Mouse (Mus musculus): ENCODE results near the gene Tubb1. TPM values are rescaled to one million over a fixed set of nuclear protein-coding genes. Genes with fewer than 3 reads are reported as not detected.

Gene Tubb1
- polyA plus RNA-seq, 1 experiment from 2014 or later, result 3.2 TPM

- no peaks in the 10 kb centered on the region for H3K27me3 ChIP-seq (ENCODE audit: control insufficient read depth, insufficient read depth, low read length)
Measured at GRCm38 (mm10) chr2:174439450-174439838, 11.1 kb upstream of the Tubb1 start.

DNA sequence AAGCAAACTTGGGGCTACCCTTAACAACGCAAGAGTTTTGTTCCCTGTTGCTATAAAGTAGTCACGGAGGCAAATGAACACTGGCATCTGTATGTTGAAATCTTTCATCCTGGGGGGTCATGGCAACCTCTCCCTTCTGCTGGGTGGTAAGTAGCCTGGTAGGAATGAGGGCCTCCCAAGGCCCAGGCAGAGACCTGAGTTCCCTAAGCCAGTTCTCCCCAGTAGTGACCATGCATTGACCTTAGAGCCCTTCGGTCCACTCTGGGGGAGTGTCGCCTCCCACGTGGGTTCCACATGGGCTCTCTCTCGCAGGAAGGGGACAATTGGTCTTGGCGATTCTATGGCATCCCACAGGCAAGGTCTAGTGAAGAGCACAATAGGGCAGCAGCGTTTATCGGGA, 10.5 kb upstream of the Tubb1 start:
- no peak for ATAC-seq (ENCODE audit: low FRiP score, low TSS enrichment)
- Histone ChIP-seq H3K9me3 (ENCODE audit: control insufficient read depth, low read length) (no peaks in the 10 kb centered on the region), H3K27me3 (ENCODE audit: control insufficient read depth, insufficient read depth, low read length) (no peaks in the 10 kb centered on the region), H3K4me3 (ENCODE audit: low read length) (no peak overlapping the region), H3K9ac (ENCODE audit: low read depth, low read length) (no peak overlapping the region), H3K4me1 (ENCODE audit: control insufficient read depth, insufficient read depth, low read length) (peaks cover 13% of the 10 kb centered on the region), H3K27ac (ENCODE audit: low read depth, low read length) (no peak overlapping the region), H3K36me3 (ENCODE audit: control insufficient read depth, insufficient read depth, low read length) (no peaks in the 10 kb centered on the region), H3K4me2 (replicated peaks; ENCODE audit: low read depth, low read length) (no peak overlapping the region)
- WGBS, result 83% methylated on average over 9 of the region's 9 CpGs

More at GRCm38 (mm10) chr2:174439450-174439838, 11.1 kb upstream of the Tubb1 start:
- no peak for ATAC-seq (ENCODE audit: low FRiP score, low TSS enrichment)
- Histone ChIP-seq H3K4me3 (ENCODE audit: low read length) (no peak overlapping the region), H3K9ac (ENCODE audit: low read depth, low read length) (peak overlapping the region; percentile 64; the same call in 1 of the 2 replicates), H3K4me1 (ENCODE audit: control insufficient read depth, insufficient read depth, low read length) (peaks cover 13% of the 10 kb centered on the region), H3K27ac (ENCODE audit: low read depth, low read length) (no peak overlapping the region), H3K9me3 (ENCODE audit: control insufficient read depth, low read length) (no peaks in the 10 kb centered on the region), H3K4me2 (replicated peaks; ENCODE audit: low read depth, low read length) (no peak overlapping the region; the same call in 1 of the 2 replicates), H3K36me3 (ENCODE audit: control insufficient read depth, insufficient read depth, low read length) (no peaks in the 10 kb centered on the region)
- WGBS, result 66% methylated on average over 5 of the region's 5 CpGs

- no peak overlapping the region for H3K4me3 ChIP-seq (ENCODE audit: low read length)
- no peak overlapping the region for H3K27ac ChIP-seq (ENCODE audit: low read depth, low read length)
- peaks cover 19% of the 10 kb centered on the region for H3K4me1 ChIP-seq (ENCODE audit: control insufficient read depth, insufficient read depth, low read length)
- no peaks in the 10 kb centered on the region for H3K36me3 ChIP-seq (ENCODE audit: control insufficient read depth, insufficient read depth, low read length)
- no peaks in the 10 kb centered on the region for H3K9me3 ChIP-seq (ENCODE audit: control insufficient read depth, low read length)
- H3K4me2 ChIP-seq (replicated peaks; ENCODE audit: low read depth, low read length), result no peak overlapping the region
- no peaks in the 10 kb centered on the region for H3K27me3 ChIP-seq (ENCODE audit: control insufficient read depth, insufficient read depth, low read length)
- H3K9ac ChIP-seq (ENCODE audit: low read depth, low read length), result no peak overlapping the region
- ATAC-seq (ENCODE audit: low FRiP score, low TSS enrichment), result no peak
- 76% methylated on average over 4 of the region's 4 CpGs for WGBS
Measured at GRCm38 (mm10) chr2:174441898-174442297, 8.6 kb upstream of the Tubb1 start.

DNA sequence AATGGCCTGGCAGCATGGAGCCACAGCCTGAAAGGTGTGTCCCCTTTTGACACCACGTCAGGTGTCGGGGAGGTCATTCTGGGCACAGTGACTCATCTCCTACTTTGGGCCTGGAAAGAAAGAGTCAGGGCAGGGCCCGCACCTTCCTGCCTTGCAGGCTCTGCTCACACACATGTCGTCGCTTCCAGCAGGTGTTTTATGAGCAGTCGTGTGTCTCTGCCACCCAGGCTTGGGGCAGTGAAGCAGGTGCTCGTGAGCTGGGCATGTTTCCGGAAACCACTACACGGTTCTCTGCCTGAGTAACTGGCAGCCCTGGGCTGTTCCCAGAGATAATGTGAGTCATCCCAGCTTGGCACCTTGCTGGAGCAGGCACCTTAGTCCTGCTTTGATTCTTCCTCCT, 8.0 kb upstream of the Tubb1 start:
- Histone ChIP-seq H3K27ac (ENCODE audit: low read depth, low read length) (no peak overlapping the region), H3K27me3 (ENCODE audit: control insufficient read depth, insufficient read depth, low read length) (no peaks in the 10 kb centered on the region), H3K9ac (ENCODE audit: low read depth, low read length) (no peak overlapping the region), H3K4me2 (replicated peaks; ENCODE audit: low read depth, low read length) (no peak overlapping the region), H3K36me3 (ENCODE audit: control insufficient read depth, insufficient read depth, low read length) (no peaks in the 10 kb centered on the region), H3K9me3 (ENCODE audit: control insufficient read depth, low read length) (no peaks in the 10 kb centered on the region), H3K4me3 (ENCODE audit: low read length) (no peak overlapping the region), H3K4me1 (ENCODE audit: control insufficient read depth, insufficient read depth, low read length) (peaks cover 19% of the 10 kb centered on the region)
- 58% methylated on average over 9 of the region's 9 CpGs for WGBS
- no peak for ATAC-seq (ENCODE audit: low FRiP score, low TSS enrichment)

- peaks cover 15% of the 10 kb centered on the region for H3K4me1 ChIP-seq (ENCODE audit: control insufficient read depth, insufficient read depth, low read length)
- no peak for ATAC-seq (ENCODE audit: low FRiP score, low TSS enrichment)
- no peak overlapping the region for H3K27ac ChIP-seq (ENCODE audit: low read depth, low read length)
- no peak overlapping the region for H3K4me3 ChIP-seq (ENCODE audit: low read length)
- H3K4me2 ChIP-seq (replicated peaks; ENCODE audit: low read depth, low read length), result no peak overlapping the region
- WGBS, result 73% methylated on average over 2 of the region's 2 CpGs
- H3K9ac ChIP-seq (ENCODE audit: low read depth, low read length), result no peak overlapping the region
- no peaks in the 10 kb centered on the region for H3K9me3 ChIP-seq (ENCODE audit: control insufficient read depth, low read length)
- no peaks in the 10 kb centered on the region for H3K27me3 ChIP-seq (ENCODE audit: control insufficient read depth, insufficient read depth, low read length)
- H3K36me3 ChIP-seq (ENCODE audit: control insufficient read depth, insufficient read depth, low read length), result no peaks in the 10 kb centered on the region
Measured at GRCm38 (mm10) chr2:174443046-174443445, 7.4 kb upstream of the Tubb1 start.

GRCm38 (mm10) chr2:174444359-174444758, 6.1 kb upstream of the Tubb1 start:
- Histone ChIP-seq H3K27ac (ENCODE audit: low read depth, low read length) (no peak overlapping the region), H3K4me2 (replicated peaks; ENCODE audit: low read depth, low read length) (no peak overlapping the region), H3K36me3 (ENCODE audit: control insufficient read depth, insufficient read depth, low read length) (no peaks in the 10 kb centered on the region), H3K4me3 (ENCODE audit: low read length) (no peak overlapping the region), H3K9ac (ENCODE audit: low read depth, low read length) (no peak overlapping the region), H3K9me3 (ENCODE audit: control insufficient read depth, low read length) (no peaks in the 10 kb centered on the region), H3K4me1 (ENCODE audit: control insufficient read depth, insufficient read depth, low read length) (0 out of 2 replicates have a peak, but pooled peaks cover 9% of the 10 kb centered on the region), H3K27me3 (ENCODE audit: control insufficient read depth, insufficient read depth, low read length) (no peaks in the 10 kb centered on the region)
- ATAC-seq (ENCODE audit: low FRiP score, low TSS enrichment), result no peak
- WGBS, result 83% methylated on average over 7 of the region's 7 CpGs

DNA sequence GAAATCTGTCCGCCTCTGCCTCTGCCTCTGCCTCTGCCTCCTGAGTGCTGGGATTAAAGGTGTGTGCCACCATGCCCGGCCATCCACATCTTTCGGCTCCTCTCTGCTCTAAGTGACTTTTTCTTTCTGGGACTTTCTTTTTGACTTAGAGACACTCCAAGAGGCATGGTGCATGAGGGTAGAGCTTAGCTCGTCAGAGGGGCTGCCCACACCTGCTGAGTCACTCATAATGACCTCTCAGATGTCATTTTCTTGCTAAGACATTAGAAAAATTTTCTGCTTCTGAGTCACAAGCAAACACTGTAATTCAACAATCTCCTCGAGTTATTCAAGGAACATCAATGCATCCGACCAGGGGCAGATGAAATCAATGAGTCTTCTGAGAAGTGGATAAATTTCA, 5.5 kb upstream of the Tubb1 start:
- ATAC-seq (ENCODE audit: low FRiP score, low TSS enrichment), result no peak
- Histone ChIP-seq H3K36me3 (ENCODE audit: control insufficient read depth, insufficient read depth, low read length) (no peaks in the 10 kb centered on the region), H3K27ac (ENCODE audit: low read depth, low read length) (no peak overlapping the region), H3K27me3 (ENCODE audit: control insufficient read depth, insufficient read depth, low read length) (no peaks in the 10 kb centered on the region), H3K4me1 (ENCODE audit: control insufficient read depth, insufficient read depth, low read length) (0 out of 2 replicates have a peak, but pooled peaks cover 9% of the 10 kb centered on the region), H3K9ac (ENCODE audit: low read depth, low read length) (no peak overlapping the region), H3K9me3 (ENCODE audit: control insufficient read depth, low read length) (no peaks in the 10 kb centered on the region), H3K4me2 (replicated peaks; ENCODE audit: low read depth, low read length) (no peak overlapping the region), H3K4me3 (ENCODE audit: low read length) (no peak overlapping the region)
- WGBS, result 82% methylated on average over 6 of the region's 6 CpGs

DNA sequence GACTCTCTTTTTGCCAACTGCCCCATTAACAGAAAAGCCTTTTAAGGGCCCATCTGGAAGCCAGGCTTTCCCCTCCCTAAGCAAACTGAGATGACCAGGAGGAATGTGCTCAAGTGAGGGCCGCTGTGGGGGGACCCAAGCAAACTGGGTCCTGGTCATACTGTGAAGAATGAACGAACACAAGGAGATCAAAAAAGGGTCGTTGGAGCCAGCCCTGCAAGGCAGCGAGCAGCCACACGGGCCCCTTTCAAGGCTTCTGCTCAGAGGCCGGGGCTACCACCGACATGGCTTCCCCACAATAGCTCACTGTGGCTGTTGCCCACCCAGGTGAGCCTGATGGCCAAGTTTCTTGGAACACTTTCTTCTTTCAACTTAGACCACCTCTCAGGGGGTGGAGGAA, 4.0 kb upstream of the Tubb1 start:
- peak; percentile 38; the same call in 1 of the 2 replicates for ATAC-seq (ENCODE audit: low FRiP score, low TSS enrichment)
- Histone ChIP-seq H3K27me3 (ENCODE audit: control insufficient read depth, insufficient read depth, low read length) (no peaks in the 10 kb centered on the region), H3K27ac (ENCODE audit: low read depth, low read length) (no peak overlapping the region), H3K4me2 (replicated peaks; ENCODE audit: low read depth, low read length) (no peak overlapping the region), H3K4me1 (ENCODE audit: control insufficient read depth, insufficient read depth, low read length) (0 out of 2 replicates have a peak, but pooled peaks cover 9% of the 10 kb centered on the region), H3K4me3 (ENCODE audit: low read length) (no peak overlapping the region), H3K36me3 (ENCODE audit: control insufficient read depth, insufficient read depth, low read length) (no peaks in the 10 kb centered on the region), H3K9ac (ENCODE audit: low read depth, low read length) (no peak overlapping the region), H3K9me3 (ENCODE audit: control insufficient read depth, low read length) (no peaks in the 10 kb centered on the region)
- 54% methylated on average over 7 of the region's 7 CpGs for WGBS

- 72% methylated on average over 8 of the region's 8 CpGs for WGBS
- 0 out of 2 replicates have a peak, but pooled peaks cover 9% of the 10 kb centered on the region for H3K4me1 ChIP-seq (ENCODE audit: control insufficient read depth, insufficient read depth, low read length)
- H3K27me3 ChIP-seq (ENCODE audit: control insufficient read depth, insufficient read depth, low read length), result no peaks in the 10 kb centered on the region
- no peak overlapping the region for H3K27ac ChIP-seq (ENCODE audit: low read depth, low read length)
- no peaks in the 10 kb centered on the region for H3K36me3 ChIP-seq (ENCODE audit: control insufficient read depth, insufficient read depth, low read length)
- no peak for ATAC-seq (ENCODE audit: low FRiP score, low TSS enrichment)
- no peaks in the 10 kb centered on the region for H3K9me3 ChIP-seq (ENCODE audit: control insufficient read depth, low read length)
- no peak overlapping the region for H3K4me3 ChIP-seq (ENCODE audit: low read length)
- H3K9ac ChIP-seq (ENCODE audit: low read depth, low read length), result no peak overlapping the region
- no peak overlapping the region for H3K4me2 ChIP-seq (replicated peaks; ENCODE audit: low read depth, low read length)
Measured at GRCm38 (mm10) chr2:174446905-174447304, 3.6 kb upstream of the Tubb1 start.
